Mouse (Mus musculus) brown adipose tissue, adult 24 weeks (tissue): ENCODE measurements around the gene H2-M10.2. TPM values are rescaled to one million over a fixed set of nuclear protein-coding genes. Genes with fewer than 3 reads are reported as not detected.
"Not testable (repeated sequence)": the region's sequence is repeated elsewhere in the genome, so short reads cannot be mapped to it uniquely, and the experiment has no call there.

Source experiments
- H3K27ac ChIP-seq: fragments of 200-500 bp; replicated peaks from 2 replicates; pipeline ENCODE4 v1.5.1; 2012; ENCODE audit warnings: low read depth, mild to moderate bottlenecking, low read length
- H3K4me1 ChIP-seq: fragments of 200-500 bp; 2 replicates; pipeline ENCODE4 v1.6.1; 2012; ENCODE audit warnings: low read length, mixed read lengths; ENCODE audit not compliant: control insufficient read depth, insufficient read depth, insufficient read length
- H3K4me3 ChIP-seq: fragments of 200-500 bp; 2 replicates; pipeline ENCODE4 v1.5.1; 2012; ENCODE audit warnings: low read depth, mild to moderate bottlenecking, low read length, moderate library complexity; ENCODE audit not compliant: insufficient read depth
- polyA plus RNA-seq: library from polyadenylated mRNA; stranded (reverse); fragments of >200 nt; gene quantifications from 2 replicates; pipeline ENCODE4 v1.2.4, GENCODE M21; 2012; ENCODE audit not compliant: missing spikeins, insufficient read depth, insufficient read length

H2-M10.2 gene
- polyA plus RNA-seq: not detected in 2 replicates

- Histone ChIP-seq H3K4me1 (no peaks in the 10 kb centered on the region), H3K4me3 (no peak within 1 kb of the TSS), H3K27ac (no peak within 1 kb of the TSS)
Observed at GRCm38 (mm10) chr17:36286390-36286789, at the start of gene H2-M10.2. Gene H2-M10.2, minus strand, starts transcription at chr17:36286490.

GRCm38 (mm10) chr17:36326055-36326454 is 39.8 kb upstream of the H2-M10.2 start, which contains the start of gene H2-M10.1:
Gene H2-M10.1, minus strand, starts transcription at chr17:36326155.
- Histone ChIP-seq H3K4me1 (no peaks in the 10 kb centered on the region), H3K4me3 (no peak within 1 kb of the TSS), H3K27ac (no peak within 1 kb of the TSS)

GRCm38 (mm10) chr17:36315689-36316253 is 29.5 kb upstream of the H2-M10.2 start:
- Histone ChIP-seq H3K4me3 (peak overlapping the region; percentile 56), H3K4me1 (no peaks in the 10 kb centered on the region), H3K27ac (no peak overlapping the region)

GRCm38 (mm10) chr17:36315041-36315688 is 28.9 kb upstream of the H2-M10.2 start:
- no peak overlapping the region for H3K27ac ChIP-seq
- H3K4me3 ChIP-seq: peak overlapping the region; percentile 56
- H3K4me1 ChIP-seq: no peaks in the 10 kb centered on the region

GRCm38 (mm10) chr17:36314511-36314910 is 28.2 kb upstream of the H2-M10.2 start:
- Histone ChIP-seq H3K27ac (no peak overlapping the region), H3K4me3 (no peak overlapping the region), H3K4me1 (no peaks in the 10 kb centered on the region)

GRCm38 (mm10) chr17:36309293-36309692 is 23.0 kb upstream of the H2-M10.2 start:
- H3K4me3 ChIP-seq: no peak overlapping the region

GRCm38 (mm10) chr17:36308855-36309254 is 22.6 kb upstream of the H2-M10.2 start:
- H3K4me1 ChIP-seq, H3K4me3 ChIP-seq, H3K27ac ChIP-seq: not testable (repeated sequence)

More at GRCm38 (mm10) chr17:36309293-36309692, 23.0 kb upstream of the H2-M10.2 start:
- Histone ChIP-seq H3K27ac (no peak overlapping the region), H3K4me1 (no peaks in the 10 kb centered on the region)

- no peak overlapping the region for H3K27ac ChIP-seq
- H3K4me1 ChIP-seq: no peaks in the 10 kb centered on the region
- H3K4me3 ChIP-seq: no peak overlapping the region
Observed at GRCm38 (mm10) chr17:36281521-36282245, 4.6 kb downstream of the H2-M10.2 start.

- no peak overlapping the region for H3K27ac ChIP-seq
- H3K4me1 ChIP-seq: peaks cover 2% of the 10 kb centered on the region; the same call in 1 of the 2 replicates
- no peak overlapping the region for H3K4me3 ChIP-seq
Observed at GRCm38 (mm10) chr17:36274776-36275175, 11.5 kb downstream of the H2-M10.2 start.

- Histone ChIP-seq H3K27ac (no peak overlapping the region), H3K4me3 (no peak overlapping the region), H3K4me1 (peaks cover 2% of the 10 kb centered on the region; the same call in 1 of the 2 replicates)
Observed at GRCm38 (mm10) chr17:36273796-36274195, 12.5 kb downstream of the H2-M10.2 start.

GRCm38 (mm10) chr17:36272643-36273366 is 13.5 kb downstream of the H2-M10.2 start:
- peak overlapping the region; percentile 82; the same call in 1 of the 2 replicates for H3K4me3 ChIP-seq
- H3K27ac ChIP-seq: no peak overlapping the region
- peaks cover 2% of the 10 kb centered on the region; the same call in 1 of the 2 replicates for H3K4me1 ChIP-seq

- peaks cover 2% of the 10 kb centered on the region; the same call in 1 of the 2 replicates for H3K4me1 ChIP-seq
- H3K27ac ChIP-seq: peak within 1 kb of the TSS; percentile 94
- H3K4me3 ChIP-seq: peak within 1 kb of the TSS; percentile 82
Observed at GRCm38 (mm10) chr17:36271586-36272256, 14.6 kb downstream of the H2-M10.2 start, which contains the start of gene Trim39. Gene Trim39, minus strand, starts transcription at chr17:36272247.

GRCm38 (mm10) chr17:36270956-36271585 is 15.2 kb downstream of the H2-M10.2 start:
- Histone ChIP-seq H3K4me3 (peak overlapping the region; percentile 82), H3K4me1 (peaks cover 2% of the 10 kb centered on the region; the same call in 1 of the 2 replicates), H3K27ac (peak overlapping the region; percentile 94)

- Histone ChIP-seq H3K4me3 (no peak overlapping the region), H3K4me1 (peaks cover 2% of the 10 kb centered on the region; the same call in 1 of the 2 replicates), H3K27ac (no peak overlapping the region)
Observed at GRCm38 (mm10) chr17:36265834-36266233, 20.5 kb downstream of the H2-M10.2 start.
